Mouse (Mus musculus) urinary bladder, adult 2 months (tissue): Measurements from ENCODE around the gene Prdx5. TPM values are rescaled to one million over a fixed set of nuclear protein-coding genes. Genes with fewer than 3 reads are reported as not detected.

Experiments used
- DNase-seq: peaks from one replicate; pipeline ENCODE4 v3.0.0; 2022; ENCODE audit warnings: low spot score
- polyA plus RNA-seq: library from polyadenylated mRNA; depleted of rRNA; stranded (reverse); fragments of >200 nt; gene quantifications from 2 replicates; pipeline ENCODE4 v1.2.3, GENCODE M21; 2012

Prdx5 gene
- polyA plus RNA-seq, 1 experiment: 425 TPM

DNA sequence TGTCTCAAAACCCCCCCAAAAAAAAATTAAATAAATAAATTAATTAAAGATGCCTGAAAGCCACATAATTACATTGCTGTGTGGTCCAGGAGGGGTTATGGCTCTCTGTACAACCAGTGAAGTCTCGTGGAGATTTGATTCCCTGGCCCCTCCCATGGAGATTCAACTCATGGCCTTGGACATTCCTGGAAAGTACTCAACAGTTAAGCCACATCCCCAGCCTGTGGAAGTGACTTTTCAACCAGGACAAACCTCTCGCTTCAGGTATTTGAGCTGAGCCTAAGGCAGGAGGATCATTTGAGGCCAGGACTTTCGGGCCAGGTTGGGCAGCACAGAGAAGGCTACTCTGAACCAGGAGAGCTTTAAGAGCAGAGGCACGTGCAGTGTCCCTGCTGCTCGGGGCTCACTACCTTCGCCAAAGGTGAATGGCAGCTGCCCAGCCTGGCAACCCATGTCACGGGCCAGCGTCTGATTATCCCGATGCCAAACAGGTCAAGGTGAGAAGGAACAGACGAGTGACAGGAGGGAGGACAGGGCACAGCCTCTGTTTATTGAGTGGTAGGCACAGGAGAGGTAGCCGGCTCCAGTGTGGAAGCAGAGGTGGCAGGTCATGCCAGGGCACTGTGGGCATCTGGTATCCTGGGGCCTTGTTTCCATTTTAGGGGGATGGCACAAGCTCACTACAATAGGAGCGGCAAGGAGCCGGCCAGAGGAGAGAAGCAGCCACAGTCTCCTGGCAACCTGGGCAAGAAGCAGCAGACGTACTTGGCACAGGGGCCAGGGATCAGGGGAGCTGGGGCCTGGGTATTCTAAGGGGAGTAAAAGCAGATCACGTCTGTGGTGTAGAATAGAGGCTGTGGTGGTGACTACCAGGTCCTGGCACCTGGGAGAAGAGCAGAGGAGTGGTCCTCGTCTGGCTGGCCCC lies 27.9 kb upstream of the Prdx5 start:
- DNase-seq: no peak

DNA sequence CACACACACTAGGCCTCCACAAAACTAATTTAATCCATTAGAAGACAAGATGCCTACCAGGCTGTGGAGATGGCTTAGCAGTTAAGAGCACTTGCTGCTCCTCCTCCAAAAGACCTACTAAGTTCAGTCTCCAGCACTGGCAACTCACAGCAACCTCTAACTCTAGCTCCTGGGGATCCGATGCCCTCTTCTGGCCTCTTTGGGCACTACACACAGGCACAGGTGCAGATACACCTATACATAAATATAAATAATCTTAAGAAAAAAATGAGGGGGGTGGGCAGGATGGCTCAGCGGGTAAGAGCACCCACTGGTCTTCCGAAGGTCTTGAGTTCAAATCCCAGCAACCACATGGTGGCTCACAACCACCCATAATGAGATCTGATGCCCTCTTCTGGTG lies 26.4 kb upstream of the Prdx5 start:
- no peak for DNase-seq

DNA sequence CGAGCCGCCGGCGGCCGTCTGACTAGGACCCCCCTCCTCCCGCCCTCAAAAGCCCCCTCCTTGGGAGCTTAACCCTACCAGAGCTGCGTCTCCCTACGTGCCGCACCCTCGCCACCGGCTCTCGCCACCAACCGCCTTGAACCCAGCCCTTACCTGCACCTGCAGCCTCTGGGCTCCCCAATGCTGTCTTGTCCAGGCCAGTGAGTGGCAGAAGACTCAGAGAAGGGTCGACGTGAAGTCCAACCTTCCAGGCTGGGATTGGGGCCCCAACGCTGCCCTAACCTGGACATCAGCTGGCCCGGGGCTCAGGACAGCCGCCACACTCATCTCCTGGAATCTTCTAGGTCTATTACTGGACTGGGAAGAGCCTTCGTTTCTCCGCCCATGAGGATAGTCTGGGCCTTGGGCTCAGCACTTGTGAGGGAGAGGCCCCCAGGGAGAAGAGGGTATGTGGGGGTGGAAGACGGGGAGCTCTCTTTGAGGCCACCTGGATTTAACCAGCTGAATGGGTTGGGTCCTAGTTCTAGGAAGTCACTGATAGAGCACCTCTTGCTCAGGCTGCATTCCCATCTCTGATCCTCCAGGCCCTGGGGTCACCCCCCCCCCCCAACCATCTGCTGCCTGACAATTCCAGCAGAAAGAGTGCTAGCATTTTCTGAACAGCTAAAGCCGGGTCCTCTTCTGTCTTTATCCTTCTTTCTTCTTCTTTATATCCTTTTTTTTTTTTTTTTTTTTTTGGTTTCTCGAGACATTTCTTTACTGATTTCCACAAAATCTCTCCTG lies 24.5 kb upstream of the Prdx5 start, which contains the start of gene Kcnk4:
Kcnk4 (minus strand) TSS at position 321 of the 783 bp plus-strand sequence.
- no peak for DNase-seq

DNA sequence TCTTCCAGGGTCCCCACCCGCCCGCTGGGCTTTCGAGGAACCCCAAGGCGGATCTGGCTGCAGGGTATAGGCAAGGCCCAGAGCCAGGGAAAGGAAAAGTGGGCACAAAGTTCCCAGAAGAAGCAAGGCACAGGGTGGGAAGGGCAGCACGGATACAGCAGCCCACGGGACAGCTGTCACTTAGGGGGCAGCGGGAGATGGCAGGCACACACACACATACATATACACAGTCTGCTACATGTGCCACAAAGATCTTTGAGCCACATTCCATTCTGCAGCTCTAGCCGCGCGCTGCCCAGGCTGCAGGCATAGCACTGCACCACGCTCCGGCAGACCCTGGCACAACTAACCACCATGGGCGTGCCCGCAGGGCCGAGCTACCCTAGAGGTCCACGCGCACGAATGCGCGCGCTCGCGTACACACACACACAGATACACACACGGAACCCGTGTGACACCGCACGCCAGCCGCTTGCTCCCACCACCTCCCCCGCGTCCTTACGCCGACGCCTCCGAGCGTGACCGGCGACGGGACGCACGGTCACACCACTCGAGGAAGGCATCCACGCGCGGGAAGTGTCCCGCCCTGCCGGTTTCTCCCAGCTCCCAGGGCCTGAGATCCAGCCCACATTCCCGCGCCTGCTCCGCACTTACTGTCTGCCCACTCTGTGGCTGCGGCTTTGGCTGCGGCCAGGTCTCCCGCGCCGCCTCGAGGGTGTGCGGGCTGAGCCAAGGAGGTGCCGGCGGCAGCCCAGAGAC lies 23.7 kb upstream of the Prdx5 start:
- DNase-seq: no peak

DNA sequence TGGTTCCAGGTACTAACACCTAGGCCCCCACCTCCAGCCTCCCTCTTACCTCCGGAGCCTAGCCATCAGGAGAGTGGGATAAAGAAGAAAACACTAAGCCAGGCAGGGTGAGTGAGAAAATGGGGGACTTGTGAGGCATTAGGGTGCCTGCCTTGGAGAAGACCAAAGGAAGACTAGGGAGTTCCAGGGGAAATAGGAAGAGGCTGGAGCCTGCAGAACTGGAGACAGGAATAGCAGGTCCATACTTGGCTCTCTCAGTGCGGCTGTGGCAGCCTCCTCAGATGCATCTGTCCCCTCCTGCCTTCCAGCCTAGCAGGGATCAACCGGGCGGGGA lies 23.2 kb upstream of the Prdx5 start:
- no peak for DNase-seq

DNA sequence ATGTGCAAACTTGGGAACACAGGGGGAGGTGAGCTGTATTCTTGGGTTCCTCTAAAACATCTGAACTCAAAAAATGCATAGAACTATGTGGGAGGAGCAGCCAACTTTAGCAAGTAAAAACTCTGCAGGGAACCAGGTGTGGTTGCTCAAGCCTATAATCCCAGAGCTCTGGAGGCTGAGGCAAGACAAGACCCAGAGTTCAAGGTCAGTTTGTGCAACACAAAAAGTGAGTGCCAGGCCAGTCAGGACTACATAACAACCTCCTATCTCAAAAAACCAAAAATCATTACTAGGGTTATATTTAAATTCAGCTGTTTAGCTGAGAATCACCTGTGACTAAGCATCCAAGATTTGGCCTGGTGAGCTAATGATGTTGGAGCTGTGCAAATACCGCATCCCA lies 22.1 kb upstream of the Prdx5 start:
- no peak for DNase-seq

DNA sequence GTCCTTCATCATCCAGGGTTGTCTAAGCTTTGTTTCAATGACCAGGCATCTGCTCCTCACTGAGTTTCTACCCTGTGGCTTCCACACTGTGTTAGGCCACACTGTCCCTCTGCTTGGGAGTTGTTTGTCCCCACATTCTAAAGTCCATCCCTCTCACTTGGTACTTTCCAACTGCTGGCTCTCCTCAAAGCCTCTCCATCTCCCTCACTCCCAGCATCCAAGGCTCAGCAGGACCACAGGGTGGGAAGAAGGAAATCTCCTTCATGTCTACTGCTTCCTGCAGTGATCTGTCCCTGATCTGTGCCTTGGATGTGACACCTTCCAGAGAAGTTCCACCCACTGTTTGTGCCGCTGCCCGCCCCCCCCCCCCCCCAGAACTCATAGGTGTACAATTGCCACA lies 21.1 kb upstream of the Prdx5 start:
- no peak for DNase-seq

DNA sequence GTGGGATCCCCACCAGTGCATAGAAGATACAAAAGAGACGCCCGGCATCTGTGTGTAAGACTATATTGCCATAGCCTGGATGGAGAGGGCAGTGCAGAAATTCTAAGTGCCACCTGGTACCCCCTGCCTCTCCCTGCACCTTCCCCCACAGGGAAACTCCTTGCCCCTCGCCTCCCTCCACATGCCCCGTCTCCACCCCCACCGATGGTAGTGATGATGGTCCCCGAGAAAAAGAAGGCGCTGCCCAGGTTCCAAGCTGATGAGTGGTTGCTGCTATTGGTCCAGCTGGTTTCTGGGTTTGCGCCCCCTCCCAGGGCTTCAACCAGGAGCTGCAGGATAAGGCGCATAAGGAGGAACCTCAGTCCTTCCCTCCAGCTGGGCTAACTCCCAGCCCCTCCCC lies 18.2 kb upstream of the Prdx5 start:
- DNase-seq: peak; percentile 20

DNA sequence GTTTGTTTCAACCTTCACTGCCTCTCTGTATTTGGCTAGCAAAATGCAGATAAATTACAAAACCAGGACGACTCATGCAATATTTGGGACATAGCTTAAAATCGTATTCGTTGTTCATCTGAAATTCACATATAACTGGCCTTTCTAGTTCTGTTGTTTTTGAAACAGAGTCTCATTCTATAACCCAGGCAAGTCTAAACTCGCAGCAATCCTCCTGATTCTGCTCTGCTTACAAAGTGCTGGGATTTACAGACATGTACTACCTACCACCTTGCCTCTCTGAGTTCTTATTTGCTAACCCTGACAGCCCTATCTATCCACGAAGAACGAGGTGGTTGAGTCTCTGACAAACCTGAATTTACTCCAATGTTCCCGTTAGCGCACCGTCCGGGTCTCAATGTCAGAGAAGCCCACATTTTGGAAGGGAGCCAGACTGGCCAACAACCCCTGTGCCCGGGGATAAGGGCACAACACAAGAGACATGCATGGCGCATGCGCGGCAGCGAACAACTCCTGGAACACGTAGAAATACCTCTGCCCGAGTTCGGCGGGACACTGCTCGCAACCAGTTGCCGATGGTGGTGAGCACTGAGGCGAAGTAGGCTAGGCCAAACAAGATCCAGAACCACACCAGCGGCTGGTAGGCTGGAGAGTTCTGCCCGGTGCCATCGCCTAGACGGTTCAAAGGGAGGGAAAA lies 16.8 kb upstream of the Prdx5 start:
- DNase-seq: peak; percentile 75

DNA sequence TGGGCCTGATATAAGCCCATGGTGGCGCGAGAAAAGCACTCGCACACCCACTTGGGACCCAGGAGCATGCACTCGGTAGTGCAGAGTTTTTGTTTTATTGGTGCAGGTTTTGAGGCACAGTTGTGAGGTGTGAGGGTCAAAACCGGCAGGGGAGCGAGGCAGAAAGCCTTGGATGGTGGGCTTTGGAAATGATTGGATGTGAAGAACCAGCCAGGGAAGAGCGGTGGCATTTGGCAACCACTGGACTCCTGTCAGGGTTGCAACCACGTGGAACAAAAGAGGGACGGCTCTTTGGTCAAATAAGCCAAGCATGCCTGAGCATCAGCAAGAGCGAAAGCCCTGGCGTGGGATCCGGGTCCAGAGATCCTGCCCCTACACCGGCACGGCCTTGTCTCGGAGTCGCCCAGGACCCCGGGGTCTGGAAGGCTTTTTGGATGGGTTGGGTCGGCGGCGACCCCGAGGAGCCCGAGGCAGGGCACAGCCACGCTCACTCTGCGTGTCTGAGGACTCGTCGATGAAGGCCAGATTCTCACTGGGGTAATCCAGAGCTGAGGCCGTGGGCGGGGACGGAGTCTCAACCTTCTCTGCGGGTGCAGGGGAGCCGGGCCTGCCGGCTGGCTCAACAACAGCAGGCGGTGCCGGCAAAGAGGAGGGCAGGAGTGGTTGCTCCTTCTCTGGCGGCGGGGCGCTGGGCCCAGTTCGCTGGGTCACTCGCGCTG lies 15.9 kb upstream of the Prdx5 start:
- no peak for DNase-seq

DNA sequence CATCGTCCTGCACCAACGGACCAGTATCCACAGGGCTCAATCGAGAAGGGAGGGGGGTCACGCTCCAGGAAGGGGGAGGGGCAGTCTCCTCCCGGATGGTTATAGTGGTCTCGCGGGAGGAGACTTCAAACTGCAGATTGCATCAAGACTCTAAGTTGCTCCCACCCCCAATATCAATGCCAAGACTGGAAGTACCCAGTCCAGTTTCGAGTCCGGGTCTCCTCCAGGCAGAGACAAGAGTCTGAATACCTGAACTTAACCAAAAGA lies 15.3 kb upstream of the Prdx5 start, which contains the start of gene Catsperz:
Catsperz (minus strand) TSS at position 74 of the 267 bp plus-strand sequence.
- DNase-seq: no peak

DNA sequence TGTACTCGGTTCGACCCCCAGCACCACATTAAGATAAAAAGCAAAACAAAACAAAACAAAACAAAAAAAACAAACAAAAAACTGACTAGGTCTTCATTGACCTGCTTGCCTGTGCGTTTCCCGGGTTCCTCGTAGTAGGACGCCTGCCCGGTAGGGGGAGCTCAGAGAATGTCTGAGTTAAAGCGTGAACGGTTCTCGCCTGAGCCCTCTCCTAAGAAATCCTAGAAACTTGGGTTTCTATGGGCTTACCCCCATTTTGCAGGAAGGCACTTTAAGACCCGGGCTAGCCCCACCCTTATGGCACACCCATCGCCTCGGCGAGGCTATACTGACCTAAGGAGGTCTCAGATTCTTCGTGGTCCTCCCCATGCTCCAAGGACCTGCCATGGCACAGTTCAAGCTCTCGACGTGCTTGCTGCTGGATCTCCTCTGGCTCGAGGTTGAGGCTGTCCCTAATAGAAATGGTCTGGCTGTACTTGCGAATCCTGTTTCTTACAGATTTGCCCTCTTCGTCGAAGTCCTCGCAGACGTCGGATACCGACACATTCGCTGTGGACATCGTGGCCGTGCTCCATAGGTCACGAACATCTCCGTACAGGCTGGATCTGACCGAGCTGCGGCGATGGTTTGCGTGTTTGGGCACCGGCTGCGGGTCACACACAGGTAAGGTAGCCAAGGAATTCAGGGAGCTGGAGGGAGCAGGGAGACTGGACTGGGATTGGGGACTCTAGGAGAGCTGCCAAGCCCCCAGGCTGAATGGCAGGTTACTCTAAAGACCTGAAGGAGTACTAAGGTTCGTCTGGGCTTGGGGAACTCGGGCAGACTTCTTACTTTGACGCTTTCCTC lies 14.8 kb upstream of the Prdx5 start:
- peak; percentile 72 for DNase-seq

DNA sequence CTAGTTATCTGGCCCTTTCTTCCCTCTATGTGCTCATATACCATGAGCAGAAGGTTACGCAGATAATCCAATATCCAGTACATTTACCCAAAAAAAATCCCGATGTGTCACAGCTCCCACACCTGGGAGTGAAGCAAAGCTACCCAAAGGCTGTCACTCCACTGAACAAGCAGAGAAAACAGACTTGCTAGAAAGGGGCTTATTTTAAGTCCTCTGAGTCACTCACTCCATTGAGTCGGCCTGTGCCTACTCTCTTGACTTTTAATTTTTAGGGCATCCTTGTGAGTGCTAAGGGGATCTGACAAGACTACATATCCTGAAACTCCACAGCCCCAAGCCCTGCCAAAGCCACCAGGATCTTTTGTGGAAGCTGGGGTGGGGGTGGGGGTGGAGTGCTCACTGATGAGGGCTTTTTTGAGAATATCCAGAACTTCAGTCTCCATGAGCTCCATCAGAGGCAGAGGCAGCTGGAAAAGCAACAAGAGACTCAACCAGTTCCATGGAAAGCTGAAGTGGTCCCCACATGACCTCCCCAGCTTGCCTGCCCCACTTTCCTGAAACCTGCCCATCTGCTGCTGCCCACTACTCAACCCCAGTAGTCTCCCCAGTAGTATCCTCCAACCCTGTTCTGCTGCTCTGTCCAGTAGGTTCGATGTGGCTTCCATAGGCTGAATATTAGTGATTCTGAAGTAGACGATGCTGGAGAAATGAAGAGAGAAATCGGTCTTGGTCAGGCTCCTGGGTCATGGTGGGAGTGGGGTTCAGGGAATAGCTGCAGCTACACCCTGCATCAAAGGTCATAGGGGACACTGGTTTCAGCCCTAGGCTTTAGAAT lies 13.2 kb upstream of the Prdx5 start:
- DNase-seq: no peak

DNA sequence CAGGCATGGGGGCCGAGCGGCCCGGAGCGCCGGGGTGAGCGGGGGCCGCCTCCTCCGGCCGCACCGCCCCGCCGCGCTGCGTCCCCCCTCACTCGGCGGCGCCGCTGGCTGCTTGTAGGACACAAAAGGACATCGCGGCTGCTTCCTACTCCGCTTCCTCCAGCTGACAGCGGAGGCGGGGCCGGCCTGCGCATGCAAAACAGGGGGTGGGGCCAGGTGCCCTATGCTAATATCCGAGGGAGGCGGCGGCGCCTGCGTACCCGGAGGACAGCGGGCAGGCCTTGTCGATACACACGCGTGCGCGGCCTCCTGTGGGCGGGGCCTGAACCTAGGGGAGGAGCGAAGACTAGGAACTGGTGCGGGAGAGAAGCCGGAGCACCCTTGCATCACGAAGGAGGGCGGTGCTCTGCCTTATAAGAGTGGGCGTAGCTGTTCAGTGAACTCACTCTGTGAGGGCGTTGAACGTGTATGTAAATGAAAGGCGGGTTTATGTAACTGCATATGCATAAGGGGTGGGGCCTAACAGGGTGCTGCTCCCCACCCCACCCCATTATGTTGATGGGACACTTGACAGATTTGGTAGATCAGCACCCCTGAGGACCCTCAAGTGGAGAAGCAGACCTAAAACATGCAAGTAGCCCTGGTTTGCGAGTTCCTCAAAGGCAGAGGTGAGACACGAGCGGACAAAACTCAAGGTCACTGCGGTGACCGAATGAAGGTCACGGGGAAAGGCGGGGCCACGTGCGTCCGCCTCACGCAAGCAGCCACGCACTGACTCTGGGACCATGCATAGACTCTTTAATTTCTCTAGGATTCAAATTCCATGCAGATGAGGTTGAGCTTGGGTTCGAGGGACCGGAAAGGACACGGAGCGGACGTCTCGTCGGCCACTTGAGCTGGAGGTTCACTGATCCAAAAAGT lies 12.0 kb upstream of the Prdx5 start, which contains the start of gene Esrra:
Esrra (minus strand) TSS at position 167 of the 921 bp plus-strand sequence.
- DNase-seq: peak; percentile 97

DNA sequence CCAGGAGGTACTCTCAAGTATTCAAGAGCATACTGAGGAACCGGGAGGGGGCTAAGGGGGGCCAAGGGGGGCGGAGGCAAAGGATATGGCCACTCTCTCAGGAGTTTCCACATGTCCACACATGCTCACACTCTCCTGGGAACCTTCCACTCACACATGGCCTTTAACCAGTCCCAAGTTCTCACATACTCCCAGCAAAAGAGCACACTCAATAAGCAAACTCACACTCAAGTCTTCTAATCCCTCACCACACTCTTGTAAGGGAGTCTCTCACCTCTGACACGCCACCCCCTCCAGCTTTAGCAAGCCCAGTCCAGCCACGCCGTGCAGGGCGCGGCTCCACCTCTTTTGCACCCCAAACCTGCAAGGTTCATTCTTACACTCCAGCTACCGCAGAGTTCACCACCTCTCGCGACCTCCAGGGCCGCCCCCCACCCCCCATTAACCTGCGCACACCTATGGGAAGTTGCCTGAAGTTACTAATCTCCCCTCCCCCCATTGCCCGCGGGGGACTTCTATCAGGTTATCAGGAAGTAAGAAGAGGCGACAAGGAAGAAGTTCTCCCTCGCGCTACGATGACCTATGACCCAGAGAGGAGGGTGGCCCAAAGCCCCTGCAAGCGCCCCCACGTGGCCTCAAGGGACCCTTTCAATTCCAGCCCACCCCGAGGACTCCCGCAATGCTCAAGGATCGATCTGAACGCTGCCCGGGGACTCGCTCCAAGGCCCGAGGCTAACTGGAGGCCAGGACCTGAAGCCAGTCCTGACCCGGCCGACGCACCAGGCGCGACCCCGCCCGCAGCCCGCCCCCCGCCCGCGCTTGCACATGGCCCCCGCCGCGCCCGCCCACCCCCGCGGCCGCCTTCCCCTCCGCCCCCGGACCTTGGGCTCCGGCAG lies 11.1 kb upstream of the Prdx5 start:
- peak; percentile 52 for DNase-seq

DNA sequence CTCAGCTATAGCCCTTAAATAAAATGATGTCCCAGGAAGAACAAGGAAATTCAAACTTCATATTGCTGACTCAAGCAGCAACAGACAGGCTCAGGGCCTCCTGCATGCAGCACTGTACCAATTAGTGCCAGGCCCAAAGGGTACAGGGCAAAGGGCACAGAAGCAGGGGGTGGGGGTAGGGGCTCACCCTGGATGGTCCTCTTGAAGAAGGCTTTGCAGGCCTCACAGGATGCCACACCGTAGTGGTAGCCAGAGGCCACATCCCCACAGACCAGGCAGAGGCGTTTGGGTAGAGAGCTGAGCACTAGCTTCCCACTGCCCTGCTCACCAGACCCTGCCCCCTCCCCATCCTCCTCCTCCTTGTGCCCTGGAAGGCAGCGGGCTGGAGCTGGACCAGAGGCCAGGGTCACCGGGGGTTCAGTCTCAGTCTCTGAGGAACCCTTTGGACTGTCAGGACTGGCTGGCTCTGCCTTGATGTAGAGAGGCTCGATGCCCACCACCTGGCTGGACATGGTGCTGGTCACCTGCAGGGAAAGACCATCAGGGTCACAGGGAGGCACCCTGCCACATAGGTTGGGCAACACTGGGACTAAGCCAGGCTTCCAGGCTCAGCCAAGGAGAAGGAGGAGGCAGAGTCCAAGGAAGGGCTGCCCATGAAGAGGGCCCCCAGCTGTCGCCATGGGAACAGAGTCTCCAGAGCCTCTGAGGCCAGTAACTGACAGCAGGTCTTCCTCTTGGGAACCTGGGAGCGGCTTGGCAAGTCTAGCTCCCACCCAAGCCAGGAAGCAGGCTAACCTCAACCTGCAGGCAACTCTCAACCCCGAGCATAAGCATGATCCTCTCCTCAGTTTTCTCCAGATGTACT lies 10.2 kb upstream of the Prdx5 start:
- DNase-seq: peak; percentile 50
